In genomic region chr11:79681182-79681581, GRCm38 (mm10) we compare ENCODE assay signal across 32 mouse cellular contexts.
"Had no signal": no experiment of that assay in that cellular context is flagged by ENCODE, and none has a peak within 500 bp of the region (broad histone marks: within the 10 kb centered on the region; RNA-seq: fewer than 3 reads in every experiment).

No protein-coding gene starts in this region.

- H3K27me3 ChIP-seq: hindbrain, embryonic 12.5 days; hindbrain, embryonic 13.5 days; hindbrain, embryonic 15.5 days; intestine, embryonic 15.5 days; kidney, embryonic 15.5 days had no signal

- H3K4me1 ChIP-seq: intestine, embryonic 15.5 days had no signal

- H3K27ac ChIP-seq: heart, embryonic 10.5 days; heart, embryonic 13.5 days; heart, embryonic 15.5 days; hindbrain, embryonic 10.5 days; hindbrain, embryonic 12.5 days; hindbrain, embryonic 13.5 days; hindbrain, embryonic 14.5 days; hindbrain, embryonic 15.5 days; hindbrain, postnatal 0 days; intestine, embryonic 15.5 days; kidney, embryonic 15.5 days; kidney, postnatal 0 days; layer of hippocampus, adult 2 months; left cerebral cortex, adult 2 months had no signal

- H3K4me2 ChIP-seq: heart, embryonic 11.5 days; heart, embryonic 12.5 days; heart, embryonic 13.5 days; heart, embryonic 15.5 days; hindbrain, embryonic 12.5 days; hindbrain, embryonic 13.5 days; hindbrain, embryonic 14.5 days; hindbrain, embryonic 15.5 days; intestine, embryonic 15.5 days; kidney, embryonic 15.5 days had no signal

- H3K4me3 ChIP-seq: heart, embryonic 10.5 days; heart, embryonic 12.5 days; heart, embryonic 13.5 days; heart, embryonic 15.5 days; hindbrain, embryonic 10.5 days; hindbrain, embryonic 12.5 days; hindbrain, embryonic 13.5 days; hindbrain, embryonic 15.5 days; intestine, embryonic 15.5 days; kidney, embryonic 15.5 days; layer of hippocampus, adult 2 months; left cerebral cortex, adult 2 months had no signal

- H3K36me3 ChIP-seq: heart, embryonic 10.5 days; heart, embryonic 12.5 days; heart, embryonic 13.5 days; heart, embryonic 15.5 days; intestine, embryonic 15.5 days had no signal

- DNase-seq: heart, postnatal 10 days; heart, postnatal 14 days; heart, postnatal 36 days; heart, postnatal 4 days; kidney, adult 11 months; kidney, adult 18-20 months; kidney, adult 2 months; kidney, adult 8-10 months; kidney, adult 9 months; kidney, postnatal 10 days; kidney, postnatal 14 days; kidney, postnatal 25 days; kidney, postnatal 36 days; kidney, postnatal 4 days; layer of hippocampus, adult 9-11 months; layer of hippocampus, postnatal 36 days had no signal

- H3K9ac ChIP-seq: heart, embryonic 12.5 days; heart, embryonic 13.5 days; heart, embryonic 15.5 days; hindbrain, embryonic 12.5 days; hindbrain, embryonic 13.5 days; hindbrain, embryonic 14.5 days; hindbrain, embryonic 15.5 days; intestine, embryonic 15.5 days; kidney, embryonic 15.5 days had no signal

- H3K9me3 ChIP-seq: heart, embryonic 10.5 days; heart, embryonic 12.5 days; heart, embryonic 13.5 days; heart, embryonic 15.5 days; hindbrain, embryonic 10.5 days; hindbrain, embryonic 12.5 days; hindbrain, embryonic 13.5 days; hindbrain, embryonic 15.5 days; intestine, embryonic 15.5 days; kidney, embryonic 15.5 days had no signal
